Mouse (Mus musculus): ENCODE data around the gene Vinac1.

The Vinac1 gene

GRCm38 (mm10) chr2:129040567-129040966 lies 7.4 kb downstream of the Vinac1 start:
- in situ Hi-C loops (cut with MboI, MseI) = loop anchor here (25.0 kb wide), 1 partner anchor 1897 kb away; no protein-coding TSS in a partner anchor

GRCm38 (mm10) chr2:129038937-129039631 lies 8.9 kb downstream of the Vinac1 start:
- in situ Hi-C loops (cut with MboI, MseI) = loop anchor here (25.0 kb wide), 1 partner anchor 1898 kb away; no protein-coding TSS in a partner anchor

GRCm38 (mm10) chr2:129038426-129038936 lies 9.5 kb downstream of the Vinac1 start:
- in situ Hi-C loops (cut with MboI, MseI) = loop anchor here (25.0 kb wide), 1 partner anchor 1899 kb away; no protein-coding TSS in a partner anchor

GRCm38 (mm10) chr2:129035381-129035780 lies 12.6 kb downstream of the Vinac1 start:
- in situ Hi-C loops (cut with MboI, MseI) = loop anchor here (25.0 kb wide), 1 partner anchor 1902 kb away; no protein-coding TSS in a partner anchor

- in situ Hi-C loops (cut with MboI, MseI) = loop anchor here (10.0 to 25.0 kb wide), 2 partner anchors 1000 to 1912 kb away; no protein-coding TSS in a partner anchor
These were observed 23.2 kb downstream of the Vinac1 start for GRCm38 (mm10) chr2:129024820-129025219.

GRCm38 (mm10) chr2:129020106-129020505 lies 27.9 kb downstream of the Vinac1 start:
- in situ Hi-C loops (cut with MboI, MseI) = loop anchor here (10.0 kb wide), 1 partner anchor 1005 kb away; no protein-coding TSS in a partner anchor

- in situ Hi-C loops (cut with MboI, MseI) = loop anchor here (10.0 kb wide), 1 partner anchor 936 kb away; no protein-coding TSS in a partner anchor
These were observed 39.1 kb downstream of the Vinac1 start for GRCm38 (mm10) chr2:129008867-129009266.

GRCm38 (mm10) chr2:129006194-129006749 lies 41.7 kb downstream of the Vinac1 start:
- in situ Hi-C loops (cut with MboI, MseI) = loop anchor here (10.0 kb wide), 1 partner anchor 939 kb away; no protein-coding TSS in a partner anchor

- in situ Hi-C loops (cut with MboI, MseI) = loop anchor here (10.0 kb wide), 1 partner anchor 940 kb away; no protein-coding TSS in a partner anchor
These were observed 43.1 kb downstream of the Vinac1 start for GRCm38 (mm10) chr2:129004872-129005271.

- in situ Hi-C loops (cut with MboI, MseI) = loop anchor here (10.0 kb wide), 1 partner anchor 1790 kb away; no protein-coding TSS in a partner anchor
These were observed 63.2 kb downstream of the Vinac1 start for GRCm38 (mm10) chr2:128984746-128985145.

- in situ Hi-C loops (cut with MboI, MseI) = no loop called here
These were observed 72.4 kb downstream of the Vinac1 start for GRCm38 (mm10) chr2:128975572-128975971.

Measured in regulatory T cell (primary cell).